Mouse (Mus musculus) midbrain, embryonic 10.5 days (tissue): ENCODE results near the gene Nrxn1. TPM values are rescaled to one million over a fixed set of nuclear protein-coding genes. Genes with fewer than 3 reads are reported as not detected.
"Not testable (repeated sequence)": the region's sequence is repeated elsewhere in the genome, so short reads cannot be mapped to it uniquely, and the experiment has no call there.

Source experiments
- DNase-seq: peaks from one replicate; pipeline ENCODE4 v3.0.0-alpha.2; 2017; ENCODE audit warnings: low spot score
- H3K27ac ChIP-seq: fragments of 300-500 bp; sonication (generic); replicated peaks from 2 replicates; pipeline ENCODE4 v1.5.1; 2016; ENCODE audit warnings: mild to moderate bottlenecking
- H3K27me3 ChIP-seq: fragments of 300-500 bp; sonication (generic); 2 replicates; pipeline ENCODE4 v1.6.1; 2016; ENCODE audit warnings: low read depth, mild to moderate bottlenecking; ENCODE audit not compliant: poor library complexity, severe bottlenecking
- H3K36me3 ChIP-seq: fragments of 300-500 bp; sonication (generic); 2 replicates; pipeline ENCODE4 v1.6.1; 2016; ENCODE audit warnings: mild to moderate bottlenecking, moderate library complexity
- H3K4me1 ChIP-seq: fragments of 300-500 bp; sonication (generic); 2 replicates; pipeline ENCODE4 v1.6.1; 2016
- H3K4me3 ChIP-seq: fragments of 300-500 bp; sonication (generic); 2 replicates; pipeline ENCODE4 v1.5.1; 2016; ENCODE audit warnings: mild to moderate bottlenecking, moderate library complexity
- H3K9me3 ChIP-seq: fragments of 300-500 bp; sonication (generic); replicated peaks from 2 replicates; pipeline ENCODE4 v1.6.1; 2016; ENCODE audit warnings: mild to moderate bottlenecking
- WGBS: fragments of 180-500 bp; shearing (Covaris S2); methylation state at CpG from one replicate; pipeline ENCODE4 v1.1.7; 2016; 5-methylcytosine and 5-hydroxymethylcytosine counted together
- polyA plus RNA-seq: library from polyadenylated mRNA; unstranded; fragments of >200 nt; fragmentation: Nextera tagmentation; extraction: Ambion mirVana; gene quantifications from 2 replicates; pipeline ENCODE4 v1.2.1, GENCODE M21; 2016

Nrxn1 gene
- polyA plus RNA-seq, 1 experiment from 2014 or later: 4.2 TPM

GRCm38 (mm10) chr17:90550415-90550814, 542.5 kb downstream of the Nrxn1 start:
- no peak for DNase-seq
- Histone ChIP-seq H3K4me1 (peaks cover 10% of the 10 kb centered on the region), H3K9me3 (no peaks in the 10 kb centered on the region), H3K4me3 (no peak overlapping the region), H3K27ac (no peak overlapping the region), H3K36me3 (no peaks in the 10 kb centered on the region), H3K27me3 (no peaks in the 10 kb centered on the region)
- WGBS: 90% methylated on average over 4 of the region's 4 CpGs

GRCm38 (mm10) chr17:90546806-90547205, 546.1 kb downstream of the Nrxn1 start:
- H3K27me3 ChIP-seq: no peaks in the 10 kb centered on the region
- H3K9me3 ChIP-seq: no peaks in the 10 kb centered on the region
- WGBS: 60% methylated on average over 4 of the region's 4 CpGs
- DNase-seq: no peak
- H3K27ac ChIP-seq: no peak overlapping the region
- H3K36me3 ChIP-seq: no peaks in the 10 kb centered on the region
- H3K4me3 ChIP-seq: no peak overlapping the region
- peaks cover 19% of the 10 kb centered on the region for H3K4me1 ChIP-seq

GRCm38 (mm10) chr17:90544639-90545259, 548.1 kb downstream of the Nrxn1 start:
- 73% methylated on average over 8 of the region's 8 CpGs for WGBS
- Histone ChIP-seq H3K36me3 (no peaks in the 10 kb centered on the region), H3K4me3 (no peak overlapping the region), H3K27me3 (no peaks in the 10 kb centered on the region), H3K9me3 (no peaks in the 10 kb centered on the region), H3K4me1 (peaks cover 19% of the 10 kb centered on the region), H3K27ac (no peak overlapping the region)
- no peak for DNase-seq

- DNase-seq: no peak
- Histone ChIP-seq H3K27ac (no peak overlapping the region), H3K36me3 (no peaks in the 10 kb centered on the region), H3K9me3 (no peaks in the 10 kb centered on the region), H3K27me3 (no peaks in the 10 kb centered on the region), H3K4me3 (no peak overlapping the region), H3K4me1 (peaks cover 19% of the 10 kb centered on the region)
- WGBS: 52% methylated on average over 4 of the region's 4 CpGs
Observed at GRCm38 (mm10) chr17:90543986-90544638, 548.8 kb downstream of the Nrxn1 start.

- H3K27me3 ChIP-seq: no peaks in the 10 kb centered on the region
Observed at GRCm38 (mm10) chr17:90531443-90531842, 561.4 kb downstream of the Nrxn1 start.

GRCm38 (mm10) chr17:90506026-90506425, 586.8 kb downstream of the Nrxn1 start:
- no peak overlapping the region for H3K4me3 ChIP-seq
- H3K9me3 ChIP-seq: no peaks in the 10 kb centered on the region
- no peak overlapping the region for H3K27ac ChIP-seq
- no peaks in the 10 kb centered on the region for H3K27me3 ChIP-seq
- 75% methylated on average over 2 of the region's 2 CpGs for WGBS
- DNase-seq: no peak
- H3K4me1 ChIP-seq: no peaks in the 10 kb centered on the region
- no peaks in the 10 kb centered on the region for H3K36me3 ChIP-seq

More at GRCm38 (mm10) chr17:90531443-90531842, 561.4 kb downstream of the Nrxn1 start:
- 94% methylated on average over 2 of the region's 2 CpGs for whole genome bisulfite sequencing
- Histone ChIP-seq H3K27ac (no peak overlapping the region), H3K36me3 (no peaks in the 10 kb centered on the region), H3K4me1 (no peaks in the 10 kb centered on the region), H3K9me3 (no peaks in the 10 kb centered on the region), H3K4me3 (no peak overlapping the region)
- DNase-seq: no peak

GRCm38 (mm10) chr17:90503999-90504398, 588.9 kb downstream of the Nrxn1 start:
- H3K27ac ChIP-seq, H3K9me3 ChIP-seq, DNase-seq, H3K4me3 ChIP-seq, H3K36me3 ChIP-seq, H3K4me1 ChIP-seq, H3K27me3 ChIP-seq: not testable (repeated sequence)
- 77% methylated on average over 7 of the region's 7 CpGs for WGBS

GRCm38 (mm10) chr17:90501023-90501675, 591.7 kb downstream of the Nrxn1 start:
- no peaks in the 10 kb centered on the region for H3K9me3 ChIP-seq
- H3K4me1 ChIP-seq: no peaks in the 10 kb centered on the region
- no peak overlapping the region for H3K27ac ChIP-seq
- DNase-seq: peak; percentile 33
- 53% methylated on average over 6 of the region's 6 CpGs for WGBS
- H3K27me3 ChIP-seq: no peaks in the 10 kb centered on the region
- H3K4me3 ChIP-seq: no peak overlapping the region
- no peaks in the 10 kb centered on the region for H3K36me3 ChIP-seq

GRCm38 (mm10) chr17:90479531-90480250, 613.2 kb downstream of the Nrxn1 start:
- Histone ChIP-seq H3K36me3 (no peaks in the 10 kb centered on the region), H3K27me3 (no peaks in the 10 kb centered on the region), H3K4me3 (no peak overlapping the region), H3K4me1 (no peaks in the 10 kb centered on the region), H3K9me3 (no peaks in the 10 kb centered on the region), H3K27ac (no peak overlapping the region)
- no peak for DNase-seq

GRCm38 (mm10) chr17:90456748-90457147, 636.1 kb downstream of the Nrxn1 start:
- no peak overlapping the region for H3K4me3 ChIP-seq
- H3K27ac ChIP-seq: no peak overlapping the region
- peaks cover 23% of the 10 kb centered on the region for H3K4me1 ChIP-seq
- 29% methylated on average over 5 of the region's 5 CpGs for WGBS
- no peaks in the 10 kb centered on the region for H3K36me3 ChIP-seq
- H3K27me3 ChIP-seq: peaks cover 45% of the 10 kb centered on the region
- H3K9me3 ChIP-seq: no peaks in the 10 kb centered on the region
- no peak for DNase-seq

- Histone ChIP-seq H3K27me3 (peaks cover 45% of the 10 kb centered on the region), H3K36me3 (no peaks in the 10 kb centered on the region), H3K9me3 (no peaks in the 10 kb centered on the region), H3K4me3 (peak overlapping the region; percentile 78), H3K27ac (no peak overlapping the region), H3K4me1 (peaks cover 23% of the 10 kb centered on the region)
- DNase-seq: peak; percentile 58
- 0% methylated on average over 13 of the region's 13 CpGs for WGBS
Observed at GRCm38 (mm10) chr17:90455904-90456303, 637.0 kb downstream of the Nrxn1 start.

- under 1% methylated on average over 23 of the region's 23 CpGs for WGBS
- H3K27ac ChIP-seq: peak overlapping the region; percentile 76
- H3K36me3 ChIP-seq: no peaks in the 10 kb centered on the region
- peak overlapping the region; percentile 78 for H3K4me3 ChIP-seq
- H3K27me3 ChIP-seq: peaks cover 45% of the 10 kb centered on the region
- no peak for DNase-seq
- H3K9me3 ChIP-seq: no peaks in the 10 kb centered on the region
- H3K4me1 ChIP-seq: peaks cover 23% of the 10 kb centered on the region
Observed at GRCm38 (mm10) chr17:90455409-90455775, 637.5 kb downstream of the Nrxn1 start.
